Mouse (Mus musculus): ENCODE measurements around the gene Papss1.

Papss1 gene

DNA sequence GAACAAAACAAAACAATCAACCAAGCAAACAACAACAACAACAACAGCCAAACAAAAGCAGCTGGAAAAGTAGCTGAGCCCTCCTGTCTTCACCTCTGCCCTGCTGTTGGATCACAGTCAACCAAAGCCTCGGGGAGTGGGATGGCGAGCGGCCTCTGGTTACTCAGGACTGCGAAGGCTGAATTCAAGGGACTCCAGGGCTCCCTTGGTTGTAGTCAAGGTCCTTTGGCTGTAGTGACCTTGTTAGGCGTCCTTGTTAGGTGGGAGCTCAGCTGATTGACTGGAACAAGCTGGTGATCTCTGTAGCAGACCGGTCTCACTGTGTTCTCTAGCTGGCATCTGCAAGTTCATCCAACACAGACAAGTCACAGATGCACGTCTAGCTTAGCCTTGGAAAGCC, 16.5 kb downstream of the Papss1 start:
- no peak for DNase-seq (ENCODE audit: low read depth)

- DNase-seq (ENCODE audit: low read depth), result no peak
Observed at GRCm38 (mm10) chr3:131586818-131587217, 22.2 kb downstream of the Papss1 start.

GRCm38 (mm10) chr3:131587959-131588358, 23.4 kb downstream of the Papss1 start:
- DNase-seq (ENCODE audit: low read depth), result no peak

DNA sequence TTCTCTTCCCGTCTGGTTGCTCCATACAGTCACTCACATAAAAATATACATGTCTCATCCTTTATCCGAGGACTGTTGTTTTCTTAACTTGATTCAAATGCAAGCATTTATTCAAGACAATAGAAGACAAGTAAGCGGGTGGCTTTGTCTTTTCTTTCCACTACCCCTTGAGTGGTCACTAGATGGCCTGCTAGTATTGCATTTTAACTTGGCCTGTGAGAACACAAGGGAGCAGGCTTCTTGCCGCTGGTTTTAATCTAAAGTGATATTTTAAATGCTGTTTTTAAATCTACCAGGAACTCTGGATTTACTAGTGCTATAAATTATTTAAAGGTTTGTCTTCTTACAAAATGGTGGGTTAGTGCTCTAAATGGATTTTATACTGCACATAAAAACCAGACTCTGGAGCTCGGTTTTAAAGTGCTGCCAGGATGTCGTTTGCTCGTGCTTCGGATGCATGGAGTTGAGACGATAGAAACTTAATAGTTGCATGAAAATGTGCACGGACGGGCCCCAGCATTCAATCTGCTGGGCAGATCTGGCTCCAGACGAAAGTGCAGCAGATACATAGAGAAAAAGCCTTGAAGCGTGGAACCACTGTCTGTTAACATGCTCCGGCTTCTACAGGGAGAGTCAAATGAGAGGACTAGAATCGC, 28.7 kb downstream of the Papss1 start:
- DNase-seq (ENCODE audit: low read depth), result peak; percentile 11

DNA sequence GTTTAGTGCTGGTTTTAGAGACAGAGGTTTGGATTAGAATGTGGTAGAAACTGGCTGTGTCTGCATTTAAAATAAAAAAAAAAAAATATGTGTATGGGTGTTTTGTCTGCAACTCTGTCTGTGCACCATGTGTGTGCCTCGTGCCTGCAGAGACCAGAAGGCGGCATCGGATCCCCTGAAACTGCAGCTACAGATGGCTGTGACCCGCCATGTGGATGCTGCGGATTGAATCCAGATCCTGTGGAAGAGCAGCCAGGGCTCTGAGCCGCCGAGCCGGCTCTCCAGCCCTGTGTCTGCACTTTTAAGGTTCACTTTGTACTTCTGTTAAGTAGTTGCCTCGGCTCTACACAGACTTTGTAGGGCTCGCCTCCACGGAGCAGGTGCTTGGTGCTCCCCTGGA, 29.8 kb downstream of the Papss1 start:
- no peak for DNase-seq (ENCODE audit: low read depth)

DNA sequence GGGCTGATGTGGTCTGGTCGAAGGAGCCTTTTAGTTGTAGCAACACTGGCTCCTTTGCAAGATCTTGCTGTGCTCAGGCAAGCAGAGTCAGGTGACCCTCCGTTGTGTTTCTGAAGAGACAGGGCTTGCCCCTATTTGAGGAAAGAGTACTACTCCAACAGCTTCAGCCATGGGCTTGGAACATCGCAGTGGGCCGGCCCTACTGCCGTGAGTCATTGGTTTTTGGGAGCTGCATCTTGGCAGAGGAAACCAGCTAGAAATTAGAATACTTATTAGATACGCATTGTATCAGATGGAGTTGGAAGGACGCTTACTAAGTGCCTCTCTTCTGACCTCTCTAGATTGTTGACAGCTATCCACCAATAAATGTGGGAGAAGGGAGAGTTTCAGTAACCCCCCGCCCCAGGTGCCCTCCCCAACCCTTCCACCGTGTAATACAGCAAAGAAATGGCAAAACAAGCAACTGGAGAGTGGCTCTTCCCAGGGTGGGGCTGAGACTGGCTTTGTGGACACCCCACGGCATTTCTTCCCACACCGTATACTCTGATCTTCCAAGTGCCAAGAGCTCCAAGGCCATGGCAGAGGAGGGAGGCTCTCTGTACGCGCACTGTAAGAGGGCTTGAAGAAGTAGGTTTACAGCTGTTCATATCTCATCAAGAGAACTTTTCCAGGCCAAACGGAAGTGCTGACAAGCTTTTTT, 31.1 kb downstream of the Papss1 start:
- peak; percentile 14 for DNase-seq (ENCODE audit: low read depth)

DNA sequence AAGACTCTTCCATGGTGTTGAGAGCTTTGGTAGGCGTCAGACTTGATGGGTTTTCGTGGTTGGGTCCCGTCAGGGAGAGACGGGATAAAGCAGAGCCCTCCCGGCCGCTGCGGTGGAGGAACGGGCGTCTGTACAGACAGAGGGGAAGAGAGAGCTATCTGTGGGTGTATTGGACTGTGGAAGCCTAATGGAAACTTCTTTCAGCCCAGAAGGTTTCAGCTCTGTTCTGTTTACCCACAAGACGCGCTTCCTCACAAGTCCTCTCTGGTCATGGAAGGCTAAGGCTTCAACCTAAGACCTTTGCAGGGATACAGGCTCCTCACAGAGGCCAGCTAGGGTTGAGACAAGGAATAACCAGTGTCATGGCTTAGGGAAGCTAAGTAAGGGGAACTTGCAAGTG, 36.2 kb downstream of the Papss1 start:
- DNase-seq (ENCODE audit: low read depth), result no peak

- DNase-seq (ENCODE audit: low read depth), result no peak
Observed at GRCm38 (mm10) chr3:131601366-131601765, 36.8 kb downstream of the Papss1 start.

DNA sequence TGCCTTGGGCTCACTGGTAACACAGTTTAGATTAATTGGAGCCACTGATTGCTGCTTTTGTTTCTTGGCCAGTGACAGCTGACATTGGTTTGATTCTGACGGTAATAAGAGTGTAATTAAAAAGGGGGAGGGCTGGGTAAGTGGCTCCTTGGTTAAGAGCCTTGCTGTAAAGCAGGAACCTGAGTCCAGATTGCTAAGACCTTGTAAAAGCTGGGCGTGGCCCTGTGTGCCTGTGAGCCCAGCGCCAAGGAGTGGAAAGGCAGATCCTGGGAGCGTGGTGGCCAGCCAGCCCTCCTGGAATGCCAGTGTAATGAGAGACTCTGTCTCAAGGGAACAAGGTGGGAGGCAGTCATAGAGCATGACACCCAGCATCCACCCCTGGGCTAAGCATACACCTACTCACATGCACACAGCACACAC, 38.4 kb downstream of the Papss1 start:
- no peak for DNase-seq (ENCODE audit: low read depth)

DNA sequence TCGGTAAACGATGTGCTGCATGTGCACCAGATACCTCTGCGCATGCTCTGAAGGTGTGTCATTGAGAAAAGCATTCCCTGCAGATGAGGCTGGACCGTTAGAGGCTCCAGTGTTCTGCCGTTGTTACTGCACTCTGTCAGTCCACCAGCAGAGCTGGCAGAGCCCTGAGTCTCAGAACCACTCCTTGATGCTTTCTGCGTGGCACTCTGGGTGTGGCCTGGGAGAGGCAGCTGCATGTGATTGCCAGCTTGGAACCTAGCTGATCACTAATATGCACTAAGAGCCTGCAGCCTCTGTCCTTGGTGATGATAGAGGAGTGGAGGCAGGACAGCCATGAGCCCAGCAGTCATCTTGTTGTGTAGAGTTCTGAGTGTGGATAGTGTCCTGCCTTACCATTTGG, 43.5 kb downstream of the Papss1 start:
- no peak for DNase-seq (ENCODE audit: low read depth)

DNA sequence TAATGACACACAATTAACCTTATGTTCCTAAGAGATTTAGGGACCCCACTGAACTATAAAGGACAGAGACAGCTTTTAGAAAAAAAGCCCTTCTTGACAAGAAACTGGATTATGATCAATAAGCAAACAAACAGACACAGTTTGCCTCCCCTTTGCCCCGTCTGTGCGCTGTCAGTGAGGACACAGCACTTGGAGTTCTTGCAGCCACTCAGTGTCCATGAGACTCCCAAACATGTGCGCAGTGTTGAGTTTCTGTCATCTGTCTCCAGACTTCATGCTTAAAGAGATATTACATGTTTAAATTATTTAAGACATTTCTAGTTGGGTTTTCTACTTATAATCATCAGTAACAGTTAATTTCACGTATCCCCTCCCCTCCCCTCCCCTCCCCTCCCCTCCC, 45.1 kb downstream of the Papss1 start:
- no peak for DNase-seq (ENCODE audit: low read depth)

DNA sequence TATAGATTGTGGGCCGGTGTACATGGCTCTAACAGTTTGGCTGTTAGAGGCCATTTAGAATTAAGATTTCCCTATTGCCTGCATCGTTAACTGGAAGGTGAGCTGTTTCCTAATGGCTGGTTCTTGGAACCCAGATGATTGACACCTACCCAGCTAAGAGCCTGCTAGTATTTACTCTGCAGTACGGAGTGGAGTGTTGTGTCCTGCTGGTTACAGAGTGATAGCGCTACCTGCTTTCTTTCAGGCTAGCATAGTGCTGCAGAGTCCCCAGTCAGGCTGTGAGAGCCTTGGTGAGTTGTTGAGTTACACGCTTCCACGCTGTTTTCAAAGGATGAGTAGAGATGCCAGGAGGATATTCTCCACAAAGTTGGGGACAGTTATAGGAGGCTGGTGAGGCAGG, 46.0 kb downstream of the Papss1 start:
- DNase-seq (ENCODE audit: low read depth), result no peak

- no peak for DNase-seq (ENCODE audit: low read depth)
Observed at GRCm38 (mm10) chr3:131612847-131613246, 48.3 kb downstream of the Papss1 start.

GRCm38 (mm10) chr3:131614056-131614455, 49.5 kb downstream of the Papss1 start:
- DNase-seq (ENCODE audit: low read depth), result no peak

DNA sequence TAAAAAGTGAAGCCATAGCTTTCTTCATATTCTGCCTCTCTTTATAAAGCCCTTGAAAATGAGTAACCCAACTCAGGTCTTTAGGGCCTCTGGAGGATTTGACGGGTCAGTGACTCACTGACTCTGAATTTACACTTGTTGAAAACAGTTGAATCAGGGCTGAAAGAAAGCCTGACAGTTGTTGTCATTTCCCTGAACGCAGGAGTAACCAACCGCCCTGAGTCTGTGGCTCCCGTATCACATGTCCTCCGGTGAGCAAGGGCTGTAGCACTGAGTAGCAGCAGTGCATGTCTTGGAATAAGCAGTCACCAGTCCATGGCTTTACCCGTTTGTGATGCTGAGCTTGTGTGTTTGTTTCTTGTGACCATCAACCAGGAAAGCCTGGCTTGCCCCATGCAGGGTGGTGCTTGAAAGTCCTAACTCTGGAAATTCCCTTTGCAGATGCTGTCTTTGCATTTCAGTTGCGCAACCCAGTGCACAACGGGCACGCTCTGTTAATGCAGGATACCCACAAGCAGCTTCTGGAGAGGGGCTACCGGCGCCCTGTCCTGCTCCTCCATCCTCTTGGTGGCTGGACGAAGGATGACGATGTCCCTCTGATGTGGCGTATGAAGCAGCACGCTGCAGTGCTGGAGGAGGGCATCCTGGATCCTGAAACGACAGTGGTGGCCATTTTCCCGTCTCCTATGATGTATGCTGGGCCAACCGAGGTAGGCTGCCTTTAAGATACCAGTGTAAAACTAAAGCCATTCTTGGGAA, 54.2 kb downstream of the Papss1 start:
- peak; percentile 36 for DNase-seq (ENCODE audit: low read depth)

GRCm38 (mm10) chr3:131623208-131623607, 58.6 kb downstream of the Papss1 start:
- no peak for DNase-seq (ENCODE audit: low read depth)

DNA sequence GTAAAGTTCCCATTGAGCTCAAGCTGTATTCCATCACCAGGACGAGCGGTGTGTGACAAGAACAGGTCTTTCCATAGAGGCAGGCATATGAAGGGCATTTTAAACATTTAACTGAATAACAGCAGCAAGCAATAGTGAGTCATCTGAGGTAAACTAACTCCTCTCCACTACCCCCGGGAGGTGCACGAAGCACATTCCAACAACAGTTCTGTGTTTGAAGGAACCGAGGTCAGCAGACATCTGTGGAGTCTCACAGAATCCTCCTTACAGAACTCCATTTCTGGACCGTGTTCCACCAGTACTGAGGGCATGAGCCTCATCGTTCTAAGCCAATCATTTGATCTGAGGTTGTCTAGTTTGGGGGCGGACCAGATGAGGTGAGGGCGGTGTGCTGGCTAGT, 59.5 kb downstream of the Papss1 start:
- no peak for DNase-seq (ENCODE audit: low read depth)

GRCm38 (mm10) chr3:131627476-131627875, 62.9 kb downstream of the Papss1 start:
- DNase-seq (ENCODE audit: low read depth), result no peak

- no peak for DNase-seq (ENCODE audit: low read depth)
Observed at GRCm38 (mm10) chr3:131628265-131628664, 63.7 kb downstream of the Papss1 start.

DNA sequence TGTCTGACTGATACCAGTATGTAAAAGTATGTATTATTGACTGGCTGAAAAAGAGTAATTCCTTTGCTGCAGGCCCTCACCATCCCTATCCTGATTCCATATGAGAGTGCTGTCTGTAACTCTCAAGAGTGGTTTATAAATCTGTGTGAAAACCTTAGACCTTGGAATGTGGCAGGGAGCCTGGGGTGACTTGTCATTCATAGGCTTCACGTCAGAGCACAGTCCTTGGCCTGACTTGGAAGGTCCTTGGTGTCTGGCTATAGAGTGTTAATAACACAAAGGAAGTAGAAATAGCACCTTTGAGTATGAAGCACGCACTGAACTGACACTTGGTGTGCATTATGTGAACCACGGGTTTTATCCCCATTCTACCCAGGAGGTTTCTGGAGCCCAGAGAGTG, 64.4 kb downstream of the Papss1 start:
- DNase-seq (ENCODE audit: low read depth), result no peak

GRCm38 (mm10) chr3:131630407-131631317, 66.1 kb downstream of the Papss1 start:
- no peak for DNase-seq (ENCODE audit: low read depth)

DNA sequence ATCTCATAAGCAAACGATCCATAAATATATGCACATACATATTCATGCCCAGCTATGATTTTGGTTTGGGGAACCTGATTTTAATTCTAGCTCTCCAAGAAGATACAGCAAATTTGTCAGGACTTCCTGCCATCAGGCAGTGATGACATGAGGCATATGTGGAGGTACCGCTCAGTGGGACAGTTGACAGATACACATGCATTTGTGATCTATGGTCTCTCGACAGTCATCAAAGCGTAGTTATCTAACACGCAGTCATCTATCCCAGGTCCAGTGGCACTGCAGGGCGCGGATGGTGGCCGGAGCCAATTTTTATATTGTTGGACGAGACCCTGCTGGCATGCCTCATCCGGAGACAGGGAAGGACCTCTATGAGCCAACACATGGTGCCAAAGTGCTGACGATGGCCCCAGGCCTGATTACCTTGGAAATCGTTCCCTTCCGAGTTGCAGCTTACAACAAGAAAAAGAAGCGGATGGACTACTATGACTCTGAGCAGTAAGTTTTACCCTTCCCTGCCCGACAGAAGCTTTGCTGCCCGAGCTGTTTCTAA, 66.8 kb downstream of the Papss1 start:
- DNase-seq (ENCODE audit: low read depth), result no peak

Data from fibroblast of lung, adult 2 months (primary cell).